Mouse (Mus musculus) activated CD4-positive, CD25-positive, alpha-beta regulatory T cell, adult 4 months (primary cell): ENCODE measurements around the gene Cdk12. TPM values are rescaled to one million over a fixed set of nuclear protein-coding genes. Genes with fewer than 3 reads are reported as not detected.
"Not testable (repeated sequence)": the region's sequence is repeated elsewhere in the genome, so short reads cannot be mapped to it uniquely, and the experiment has no call there.

ENCODE experiments used
- ATAC-seq: one replicate; pipeline ENCODE4 v1.8.0; 2017
- polyA plus RNA-seq, 2 experiments: library from polyadenylated mRNA; unstranded; fragments of 100-300 nt; shearing (Covaris generic); gene quantifications; one replicate each; pipeline ENCODE4 v1.2.1; 2017

The Cdk12 gene
- polyA plus RNA-seq = 10 to 100 TPM; 24.6 to 24.9 TPM

- ATAC-seq = peak; percentile 86
These were observed at the start of gene Cdk12 for GRCm38 (mm10) chr11:98202641-98203350. Cdk12 (plus strand) TSS chr11:98203059.

DNA sequence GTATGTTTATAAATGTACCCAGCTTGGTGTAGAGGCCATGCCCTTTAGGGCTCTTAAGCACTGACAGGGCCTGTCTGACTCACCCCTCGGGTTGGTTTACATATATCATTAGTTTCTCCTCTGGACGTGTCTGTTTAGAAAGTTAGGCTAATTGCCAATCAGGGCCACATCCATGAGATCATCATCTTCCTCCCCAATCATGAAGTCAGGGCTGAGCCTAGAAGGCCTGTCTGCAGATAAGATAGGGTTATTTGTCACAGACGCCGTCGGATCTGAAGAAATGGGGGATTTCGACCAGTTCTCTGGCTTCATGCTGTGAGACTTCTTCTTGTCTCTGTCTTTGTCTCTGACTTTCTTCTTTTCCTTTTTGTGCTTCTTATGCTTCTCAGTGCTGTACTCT lies 47.8 kb upstream of the Cdk12 start:
- ATAC-seq = no peak

- no peak for ATAC-seq
These were observed 34.5 kb upstream of the Cdk12 start for GRCm38 (mm10) chr11:98168400-98168799.

- ATAC-seq = not testable (repeated sequence)
These were observed 20.7 kb upstream of the Cdk12 start for GRCm38 (mm10) chr11:98182149-98182548.

DNA sequence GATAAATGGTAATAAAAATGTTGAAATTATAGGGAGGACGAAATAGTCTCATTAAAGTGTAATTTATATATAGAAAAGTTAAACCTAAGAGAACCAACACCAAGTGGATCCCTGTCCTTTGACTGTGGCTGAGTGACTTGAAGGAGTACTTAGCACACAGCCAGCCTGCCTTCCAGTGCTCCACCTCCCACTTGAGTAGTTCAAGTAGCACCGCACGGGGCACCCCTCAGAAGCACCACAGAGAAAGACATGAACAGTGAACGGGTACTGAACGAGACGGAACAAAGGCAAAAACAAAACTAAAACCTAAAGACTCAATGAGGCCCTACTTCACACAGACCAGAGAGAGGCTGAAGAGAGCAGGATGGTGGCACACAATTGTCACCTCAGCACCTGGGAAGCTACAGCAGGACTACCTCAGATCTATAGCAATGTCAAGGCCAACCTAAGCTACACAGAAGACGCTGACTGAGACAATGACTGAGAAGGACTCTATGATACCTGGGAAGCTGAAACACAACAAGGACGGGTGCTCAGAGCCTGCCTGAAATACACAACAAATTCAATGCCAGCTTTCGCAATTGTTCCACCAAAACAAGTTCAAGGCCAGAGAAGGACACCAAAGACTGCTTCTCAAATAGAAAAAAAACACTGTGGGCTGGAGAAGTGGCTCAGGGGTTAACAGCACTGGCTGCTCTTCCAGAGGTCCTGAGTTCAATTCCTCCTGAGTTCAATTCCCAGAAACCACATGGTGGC lies 15.0 kb upstream of the Cdk12 start:
- no peak for ATAC-seq

DNA sequence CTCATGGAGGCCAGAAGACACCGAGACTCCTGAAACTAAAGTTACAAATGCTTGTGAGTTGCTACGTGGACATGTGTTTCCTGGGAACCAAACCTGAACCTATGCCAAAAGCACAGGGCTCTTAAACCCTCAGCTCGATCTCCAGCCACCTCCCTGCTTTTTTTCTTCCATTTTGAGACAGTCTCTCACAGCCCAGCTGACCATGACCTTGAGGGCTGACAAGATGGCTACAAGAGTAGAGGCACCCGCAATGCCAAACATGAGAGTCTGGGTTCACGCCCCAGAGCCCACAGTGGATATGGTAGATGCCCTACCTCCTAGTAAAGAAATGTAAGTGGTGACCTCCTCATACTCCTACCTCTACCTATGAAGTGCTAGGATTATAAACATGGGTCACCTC lies 12.0 kb upstream of the Cdk12 start:
- ATAC-seq = no peak

DNA sequence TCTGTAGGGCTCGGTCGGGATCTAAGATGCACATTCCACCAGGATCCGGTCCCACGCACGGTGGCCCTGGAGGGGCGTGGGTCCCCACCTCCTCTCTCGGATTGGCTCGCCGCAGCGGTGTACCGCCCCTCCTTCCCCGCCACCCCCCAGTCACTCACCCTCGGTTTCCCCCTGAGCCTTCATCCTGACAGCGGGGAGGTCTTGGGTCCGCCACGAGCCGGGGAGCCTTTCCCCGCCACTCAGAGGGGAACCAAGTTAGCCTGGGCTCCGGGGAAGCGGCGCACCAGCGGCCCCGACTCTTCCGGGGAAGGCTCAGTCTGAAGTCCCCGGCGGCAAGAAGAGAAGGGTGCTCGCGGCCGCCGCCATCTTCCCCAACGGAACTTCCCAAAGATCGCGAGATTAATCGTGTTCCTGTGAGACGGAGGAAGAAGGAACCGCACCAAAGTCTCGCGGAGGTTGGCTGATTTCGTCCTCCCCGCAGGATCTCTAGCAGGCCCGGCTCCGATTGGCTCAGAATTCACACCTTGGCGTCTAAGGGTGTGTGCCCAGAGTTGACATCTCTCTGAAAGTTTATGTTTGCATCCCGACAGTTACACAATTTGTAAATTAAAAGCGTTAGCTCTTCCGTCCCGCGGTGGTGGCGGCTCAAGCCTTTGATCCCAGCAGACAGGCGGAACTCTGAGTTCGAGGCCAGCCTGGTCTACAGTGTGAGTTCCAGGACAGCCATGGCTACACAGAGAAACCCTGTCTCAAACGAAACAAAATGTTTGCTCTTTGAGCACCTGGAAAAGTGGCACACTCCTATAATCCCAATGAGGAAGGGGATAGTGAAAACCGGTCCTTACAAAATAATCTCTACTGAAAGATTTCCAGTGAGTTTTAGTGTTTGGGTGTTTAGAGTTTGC lies 9.7 kb upstream of the Cdk12 start, which contains the start of gene Med1:
Gene Med1, minus strand, starts transcription at position 393 of the 905 bp plus-strand sequence.
- peak; percentile 95 for ATAC-seq

DNA sequence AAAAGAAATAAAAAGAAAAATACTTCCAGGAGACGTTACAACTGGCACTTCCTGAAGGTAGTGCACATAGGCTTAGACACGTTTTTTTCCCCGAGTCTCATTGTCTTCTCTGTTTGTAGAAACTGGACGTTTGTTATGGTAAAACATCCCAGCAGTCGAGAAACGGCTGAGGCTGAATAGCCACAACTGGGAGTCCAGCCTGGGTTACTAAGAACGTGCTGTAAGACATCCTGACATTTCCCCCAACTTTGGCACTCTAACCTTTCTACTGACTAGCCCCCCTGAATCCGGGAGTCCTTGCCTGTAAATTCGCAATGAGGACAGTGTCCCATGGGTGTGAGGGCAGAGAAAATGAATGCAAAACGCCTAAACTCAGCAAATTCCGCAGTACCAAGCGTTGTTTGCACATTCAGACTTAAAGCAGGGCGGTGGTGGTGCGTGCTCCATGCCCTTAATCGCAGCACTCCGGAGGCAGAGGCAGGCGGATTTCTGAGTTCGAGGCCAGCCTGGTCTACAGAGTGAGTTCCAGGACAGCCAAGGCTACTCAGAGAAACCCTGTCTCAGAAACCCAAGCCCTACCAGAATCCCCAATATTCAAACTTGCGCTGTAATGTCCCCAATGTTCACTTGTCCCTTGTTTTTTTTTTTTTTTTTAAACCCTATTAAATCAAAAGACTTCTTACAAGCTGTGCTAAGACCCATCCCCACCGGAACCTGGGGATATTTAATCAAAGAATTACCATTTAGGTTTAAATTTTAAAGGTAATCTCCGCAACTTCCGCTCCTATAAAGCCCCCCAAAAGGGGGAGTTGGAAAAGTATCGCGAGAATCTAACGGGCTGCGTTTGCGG lies 843 bp upstream of the Cdk12 start:
- ATAC-seq = no peak

DNA sequence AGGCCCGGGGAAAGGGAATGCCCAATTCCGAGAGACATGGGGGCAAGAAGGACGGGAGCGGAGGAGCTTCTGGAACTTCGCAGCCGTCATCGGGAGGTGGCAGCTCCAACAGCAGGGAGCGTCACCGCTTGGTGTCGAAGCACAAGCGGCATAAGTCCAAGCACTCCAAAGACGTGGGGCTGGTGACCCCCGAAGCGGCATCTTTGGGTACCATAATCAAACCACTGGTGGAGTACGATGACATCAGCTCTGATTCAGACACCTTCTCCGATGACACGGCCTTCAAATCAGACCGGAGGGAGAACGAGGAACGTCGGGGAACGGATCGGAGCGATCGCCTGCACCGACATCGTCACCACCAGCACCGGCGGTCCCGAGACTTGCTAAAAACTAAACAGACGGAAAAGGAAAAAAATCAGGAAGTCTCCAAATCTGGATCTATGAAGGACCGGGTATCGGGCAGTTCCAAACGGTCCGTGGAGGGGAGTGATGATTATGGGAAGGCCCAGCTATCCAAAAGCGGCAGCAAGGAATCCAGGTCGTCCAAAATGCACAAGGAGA lies 572 bp downstream of the Cdk12 start:
- ATAC-seq = no peak

DNA sequence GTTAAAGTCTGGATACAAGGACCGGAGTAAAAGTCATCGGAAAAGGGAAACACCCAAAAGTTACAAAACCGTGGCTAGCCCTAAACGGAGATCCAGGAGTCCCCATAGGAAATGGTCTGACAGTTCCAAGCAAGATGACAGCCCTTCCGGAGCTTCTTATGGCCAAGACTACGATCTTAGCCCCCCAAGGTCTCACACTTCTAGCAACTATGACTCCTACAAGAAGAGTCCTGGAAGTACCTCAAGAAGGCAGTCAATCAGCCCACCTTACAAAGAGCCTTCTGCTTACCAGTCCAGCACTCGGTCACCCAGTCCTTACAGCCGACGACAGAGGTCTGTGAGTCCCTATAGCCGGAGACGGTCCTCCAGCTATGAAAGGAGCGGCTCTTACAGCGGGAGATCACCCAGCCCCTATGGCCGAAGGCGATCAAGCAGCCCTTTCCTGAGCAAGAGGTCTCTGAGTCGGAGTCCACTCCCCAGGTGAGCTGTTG lies 1.1 kb downstream of the Cdk12 start:
- ATAC-seq = no peak

DNA sequence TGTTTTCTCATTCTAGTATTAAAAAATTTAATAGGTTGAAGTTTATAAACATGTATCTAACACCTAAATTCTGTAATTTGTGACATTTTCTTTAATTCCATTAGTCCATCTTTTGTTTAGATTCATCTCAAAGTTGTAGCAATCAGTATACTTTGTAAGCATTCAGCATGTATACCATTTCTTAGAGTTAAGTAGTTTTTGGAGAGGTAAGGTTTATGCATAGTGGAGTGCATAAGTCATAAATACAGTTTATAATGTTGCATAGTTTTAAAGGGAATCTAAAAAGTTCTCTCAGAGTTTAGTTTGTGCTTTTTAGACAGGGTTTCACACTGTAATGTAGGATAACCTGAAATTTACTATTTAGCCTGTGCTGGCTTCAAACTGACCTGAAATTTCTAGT lies 2.6 kb downstream of the Cdk12 start:
- ATAC-seq = no peak

- ATAC-seq = not testable (repeated sequence)
These were observed 3.4 kb downstream of the Cdk12 start for GRCm38 (mm10) chr11:98206281-98206680.

DNA sequence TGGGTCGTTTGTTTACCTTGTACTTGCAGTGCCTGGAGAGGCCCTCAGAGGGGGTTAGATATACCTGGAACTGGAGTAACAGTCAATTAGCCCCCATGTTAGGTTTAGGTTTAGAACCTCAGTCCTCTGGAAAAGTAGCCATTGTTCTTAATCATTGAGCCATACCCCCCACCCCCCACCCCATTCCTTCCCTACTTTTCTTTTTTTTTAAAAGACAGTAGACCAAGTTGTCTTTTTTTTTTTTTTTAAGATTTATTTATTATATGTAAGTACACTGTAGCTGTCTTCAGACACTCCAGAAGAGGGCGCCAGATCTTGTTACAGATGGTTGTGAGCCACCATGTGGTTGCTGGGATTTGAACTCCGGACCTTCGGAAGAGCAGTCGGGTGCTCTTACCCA lies 6.8 kb downstream of the Cdk12 start:
- not testable (repeated sequence) for ATAC-seq

GRCm38 (mm10) chr11:98213311-98213710 lies 10.5 kb downstream of the Cdk12 start:
- no peak for ATAC-seq

DNA sequence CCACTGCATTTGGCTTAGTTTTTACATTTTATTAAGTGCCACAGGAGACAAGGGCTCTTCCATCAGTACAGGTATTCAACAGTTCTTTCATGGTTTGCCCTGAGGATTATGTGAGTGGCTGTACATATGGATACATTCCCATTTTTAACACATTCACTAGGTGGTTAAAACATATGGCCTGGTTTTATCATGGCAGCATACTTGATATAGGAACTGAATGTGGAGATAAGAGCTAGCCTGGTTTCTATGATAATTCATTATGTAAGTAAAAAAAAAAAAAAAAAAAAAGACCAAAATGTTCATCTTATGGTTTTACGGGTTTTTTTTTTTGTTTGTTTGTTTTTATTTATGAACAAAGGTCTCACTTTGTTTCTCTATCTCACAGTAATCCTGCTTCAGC lies 23.5 kb downstream of the Cdk12 start:
- ATAC-seq = no peak

- ATAC-seq = no peak
These were observed 35.6 kb downstream of the Cdk12 start for GRCm38 (mm10) chr11:98238416-98238815.

DNA sequence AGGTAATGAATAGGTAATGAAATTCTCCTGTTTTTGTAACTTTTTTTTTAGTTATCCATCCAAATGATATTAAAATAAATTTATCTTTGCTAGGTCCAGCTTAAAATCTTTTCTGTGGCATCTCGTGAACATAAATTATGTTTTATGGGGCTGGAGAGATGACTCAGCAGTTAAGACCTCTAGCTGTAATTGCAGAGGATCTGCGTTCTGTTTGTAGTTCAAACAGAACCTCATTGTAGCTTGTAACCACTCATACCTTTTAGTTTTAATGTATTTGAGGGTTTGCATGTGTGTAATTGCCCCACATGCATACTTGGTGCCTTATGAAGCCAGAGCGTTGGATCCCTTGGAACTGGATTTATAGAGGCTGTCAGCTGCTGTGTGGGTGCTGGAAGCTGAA lies 36.1 kb downstream of the Cdk12 start:
- no peak for ATAC-seq

GRCm38 (mm10) chr11:98242910-98243309 lies 40.1 kb downstream of the Cdk12 start:
- not testable (repeated sequence) for ATAC-seq

- no peak for ATAC-seq
These were observed 41.6 kb downstream of the Cdk12 start for GRCm38 (mm10) chr11:98244415-98244814.

- no peak for ATAC-seq
These were observed 44.5 kb downstream of the Cdk12 start for GRCm38 (mm10) chr11:98247325-98247724.

GRCm38 (mm10) chr11:98253807-98254206 lies 50.9 kb downstream of the Cdk12 start:
- no peak for ATAC-seq
